Mouse (Mus musculus): Measurements from ENCODE around the gene Brd3. TPM values are rescaled to one million over a fixed set of nuclear protein-coding genes. Genes with fewer than 3 reads are reported as not detected.

Gene Brd3
- total and polyA plus RNA-seq, 3 experiments, result 10.7 to 46.9 (median 38.7) TPM

- peak overlapping the region; percentile 2 to 20; a peak in 3 of 4 replicates for H3K4me3 ChIP-seq (ENCODE audit: control insufficient read depth in 1 of 2, insufficient read depth in 1 of 2, low read depth in 2 of 2, low read length in 2 of 2)
- peaks cover 15 to 21% of the 10 kb centered on the region in 2 experiments for H3K4me1 ChIP-seq (ENCODE audit: control insufficient read depth in 1 of 2, insufficient read depth in 2 of 2, low read length in 2 of 2)
- TF ChIP-seq ZC3H11A (IDR thresholded peaks at IDR 0.05; ENCODE audit: low read depth, low read length) (no peak), NRF1 (IDR thresholded peaks at IDR 0.05; ENCODE audit: insufficient read depth, low read depth, low read length, poor library complexity, severe bottlenecking) (no peak), MEF2A (IDR thresholded peaks at IDR 0.05; ENCODE audit: extremely low read depth, insufficient replicate concordance, low read depth, low read length, poor library complexity, severe bottlenecking) (0 out of 2 replicates have a peak, but pooled peaks have one; percentile 42), CHD2 (IDR thresholded peaks at IDR 0.05; ENCODE audit: low read length) (no peak), POLR2AphosphoS2 (IDR thresholded peaks at IDR 0.05; ENCODE audit: low read length) (no peak), EP300 (IDR thresholded peaks at IDR 0.05; ENCODE audit: low read depth in 1 of 2, low read length in 2 of 2) (peak; percentile 73 to 78; a peak in 3 of 4 replicates), MYB (IDR thresholded peaks at IDR 0.05; ENCODE audit: low read depth, low read length) (no peak), RCOR1 (IDR thresholded peaks at IDR 0.05; ENCODE audit: low read depth, low read length) (no peak; the same call in 1 of the 2 replicates), USF1 (IDR thresholded peaks at IDR 0.05; ENCODE audit: low read depth, low read length) (no peak), ETS1 (IDR thresholded peaks at IDR 0.05; ENCODE audit: low read depth, low read length) (peak; percentile 86), ZKSCAN1 (IDR thresholded peaks at IDR 0.05; ENCODE audit: low read depth, low read length) (no peak), ZNF384 (IDR thresholded peaks at IDR 0.05; ENCODE audit: low read depth, low read length) (0 out of 2 replicates have a peak, but pooled peaks have one; percentile 9), POLR2AphosphoS5 (IDR thresholded peaks at IDR 0.05; ENCODE audit: borderline replicate concordance, low read depth, low read length) (no peak), HCFC1 (IDR thresholded peaks at IDR 0.05; ENCODE audit: low read depth, low read length) (peak; percentile 52; the same call in 1 of the 2 replicates), MAX (IDR thresholded peaks at IDR 0.05; ENCODE audit: low read length) (peak; percentile 88), KAT2A (conservative IDR thresholded peaks at IDR 0.05; ENCODE audit: low read depth, low read length) (no peak), E2F4 (IDR thresholded peaks at IDR 0.05; ENCODE audit: borderline replicate concordance, low read depth, low read length) (no peak), CHD1 (IDR thresholded peaks at IDR 0.05; ENCODE audit: low read depth, low read length) (no peak), MXI1 (IDR thresholded peaks at IDR 0.05; ENCODE audit: low read depth, low read length) (peak; percentile 94), POLR2A (IDR thresholded peaks at IDR 0.05; ENCODE audit: control insufficient read depth in 1 of 2, insufficient read depth in 1 of 2, low read depth in 1 of 2, low read length in 2 of 2, poor library complexity in 1 of 2) (no peak; a peak in 1 of 4 replicates), SIN3A (IDR thresholded peaks at IDR 0.05; ENCODE audit: low read length) (peak; percentile 85), GATA1 (IDR thresholded peaks at IDR 0.05; ENCODE audit: low read depth, low read length) (peak; percentile 78), TAL1 (IDR thresholded peaks at IDR 0.05; ENCODE audit: low read length) (peak; percentile 11; the same call in 1 of the 2 replicates), TCF12 (IDR thresholded peaks at IDR 0.05; ENCODE audit: low read depth, low read length) (peak; percentile 74), MAZ (IDR thresholded peaks at IDR 0.05; ENCODE audit: low read depth, low read length) (peak; percentile 64; the same call in 1 of the 2 replicates), ZMIZ1 (IDR thresholded peaks at IDR 0.05; ENCODE audit: low read depth, low read length) (no peak), BHLHE40 (IDR thresholded peaks at IDR 0.05; ENCODE audit: borderline replicate concordance, low read depth, low read length) (no peak), GABPA (IDR thresholded peaks at IDR 0.05; ENCODE audit: low read depth, low read length) (no peak), RAD21 (IDR thresholded peaks at IDR 0.05; ENCODE audit: low read depth, low read length) (no peak), MYC (IDR thresholded peaks at IDR 0.05; ENCODE audit: low read depth, low read length) (peak; percentile 86), CTCF (IDR thresholded peaks at IDR 0.05 in 2 of 3, conservative IDR thresholded peaks at IDR 0.05 in 1 of 3; ENCODE audit: control insufficient read depth in 1 of 3, insufficient read depth in 1 of 3, low read depth in 2 of 3, low read length in 3 of 3, poor library complexity in 1 of 3, severe bottlenecking in 1 of 3) (no peak), JUND (IDR thresholded peaks at IDR 0.05; ENCODE audit: low read depth, low read length) (no peak), NELFE (IDR thresholded peaks at IDR 0.05; ENCODE audit: low read depth, low read length) (no peak), ELF1 (IDR thresholded peaks at IDR 0.05; ENCODE audit: low read depth, low read length) (peak; percentile 27; the same call in 1 of the 2 replicates), SMC3 (IDR thresholded peaks at IDR 0.05; ENCODE audit: low read depth, low read length) (no peak), UBTF (IDR thresholded peaks at IDR 0.05; ENCODE audit: borderline replicate concordance, insufficient read depth, low read depth, low read length) (no peak), TBP (IDR thresholded peaks at IDR 0.05; ENCODE audit: low read depth, low read length) (peak; percentile 91)
Measured at GRCm38 (mm10) chr2:27482265-27482861, 25.1 kb downstream of the Brd3 start.

More at GRCm38 (mm10) chr2:27482265-27482861, 25.1 kb downstream of the Brd3 start:
- peak; percentile 83 for DNase-seq (ENCODE audit: low read depth, low spot score)
- H3K27ac ChIP-seq (ENCODE audit: control insufficient read depth, low read depth, low read length), result peak overlapping the region; percentile 49
- H3K9me3 ChIP-seq (replicated peaks; ENCODE audit: insufficient read depth, low read length), result no peaks in the 10 kb centered on the region
- no peaks in the 10 kb centered on the region for H3K79me2 ChIP-seq (ENCODE audit: control insufficient read depth, insufficient read depth, low read length, poor library complexity)
- H3K9ac ChIP-seq (ENCODE audit: control insufficient read depth, low read depth, low read length, poor library complexity, severe bottlenecking), result peak overlapping the region; percentile 10; the same call in 1 of the 2 replicates
- no peaks in the 10 kb centered on the region for H3K27me3 ChIP-seq (ENCODE audit: control insufficient read depth in 1 of 2, insufficient read depth in 2 of 2, low read length in 2 of 2)
- H3K36me3 ChIP-seq (ENCODE audit: control insufficient read depth in 1 of 2, insufficient read depth in 2 of 2, low read length in 2 of 2), result peaks cover 0 to 23% of the 10 kb centered on the region in 2 experiments; a peak in 2 of 4 replicates

All from MEL (cell line).